Mouse (Mus musculus) MN1 (cell line): ENCODE measurements around the gene Grik1.

Source experiments
- DNase-seq: peaks from one replicate; pipeline ENCODE4 v3.0.0-alpha.2; 2016; ENCODE audit warnings: low spot score

Gene Grik1

DNA sequence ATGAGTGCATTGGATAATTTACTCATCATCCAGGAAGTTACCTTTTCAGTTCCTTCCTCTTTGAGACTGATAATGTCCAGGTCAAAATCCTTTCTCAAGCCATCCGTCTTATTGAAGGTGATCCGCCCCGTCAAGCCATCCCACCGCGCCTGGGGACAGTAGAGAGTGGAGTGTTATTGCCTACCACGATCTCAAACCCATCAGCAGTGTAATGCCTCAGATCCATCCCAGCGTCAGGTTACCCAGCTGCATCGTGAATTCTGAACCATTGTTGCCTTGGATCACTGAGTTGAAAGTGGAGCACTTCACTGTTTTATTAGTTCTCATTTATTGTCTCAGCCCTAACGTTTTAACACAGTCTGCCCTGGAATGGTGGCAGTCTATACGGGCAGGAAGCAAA lies 332.6 kb downstream of the Grik1 start:
- no peak for DNase-seq

DNA sequence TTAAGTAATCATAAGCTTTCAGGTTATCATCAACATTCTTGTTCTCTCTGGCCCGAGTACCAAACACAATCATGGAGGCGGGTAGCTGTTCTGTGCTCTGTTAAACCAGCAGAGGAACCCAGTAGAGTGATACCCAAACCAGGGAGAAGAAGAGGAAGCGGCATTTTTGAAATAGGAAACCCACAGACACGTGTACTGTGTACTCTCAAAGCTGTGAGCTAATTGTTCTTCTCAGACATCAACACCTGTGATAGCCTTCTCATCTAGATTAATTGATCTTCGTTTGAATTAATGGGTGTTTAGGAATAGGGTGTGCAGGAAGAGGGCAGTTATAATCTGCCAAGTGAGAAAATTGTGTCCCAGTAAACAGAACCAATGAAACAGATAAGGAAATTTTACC lies 333.9 kb downstream of the Grik1 start:
- DNase-seq, result no peak

DNA sequence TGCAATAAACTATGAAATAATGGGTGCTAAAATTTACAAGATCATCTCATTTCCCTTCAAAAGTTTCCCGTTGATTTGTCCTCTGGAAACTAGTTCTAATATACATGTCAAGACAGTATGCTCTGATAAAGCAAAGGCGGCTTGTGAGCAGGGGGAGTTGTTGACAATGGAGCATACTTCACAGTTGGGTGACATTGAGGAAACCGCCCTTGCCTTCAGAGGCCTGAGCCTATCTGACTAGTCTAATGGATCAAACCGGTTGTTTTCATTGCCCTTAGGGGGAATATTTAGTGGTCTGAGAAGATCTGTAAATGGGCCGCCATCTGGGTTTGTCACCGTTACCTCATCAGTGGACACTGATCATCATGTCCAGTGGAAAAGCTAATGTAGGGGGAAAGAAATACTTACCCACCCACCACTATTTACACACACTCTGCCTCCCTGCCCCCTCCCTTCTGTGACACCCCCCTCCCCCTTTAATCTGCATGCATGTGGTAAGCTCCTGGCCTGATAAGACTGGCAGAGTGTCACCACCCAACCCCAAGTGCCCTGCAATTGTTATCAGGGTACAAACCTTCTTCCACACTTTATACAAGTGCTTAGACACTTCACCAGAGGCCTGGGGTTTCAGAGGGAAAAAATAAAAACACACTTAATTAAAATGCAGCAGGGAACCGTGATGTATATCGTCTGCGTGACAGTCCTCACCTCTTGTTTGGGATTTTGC lies 335.2 kb downstream of the Grik1 start:
- no peak for DNase-seq

DNA sequence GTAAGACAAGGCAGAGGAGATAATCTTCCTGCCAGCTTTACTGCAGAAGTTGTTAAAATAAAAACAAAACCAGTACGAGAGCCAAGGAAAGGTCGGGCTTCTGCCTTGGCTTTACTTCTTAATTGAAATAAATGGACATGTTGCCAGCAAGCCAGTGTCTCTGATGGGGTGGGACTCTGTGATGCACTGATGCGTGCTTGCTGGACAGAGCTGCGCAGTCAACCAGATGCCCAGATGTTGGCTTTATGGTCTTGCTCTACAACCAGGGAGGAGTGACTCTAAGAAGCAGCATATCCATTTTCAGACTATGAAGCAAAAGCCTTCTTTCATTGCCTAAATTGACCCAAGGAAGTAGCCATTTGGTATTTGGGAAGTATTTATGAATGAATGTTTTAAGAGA lies 336.9 kb downstream of the Grik1 start:
- no peak for DNase-seq

DNA sequence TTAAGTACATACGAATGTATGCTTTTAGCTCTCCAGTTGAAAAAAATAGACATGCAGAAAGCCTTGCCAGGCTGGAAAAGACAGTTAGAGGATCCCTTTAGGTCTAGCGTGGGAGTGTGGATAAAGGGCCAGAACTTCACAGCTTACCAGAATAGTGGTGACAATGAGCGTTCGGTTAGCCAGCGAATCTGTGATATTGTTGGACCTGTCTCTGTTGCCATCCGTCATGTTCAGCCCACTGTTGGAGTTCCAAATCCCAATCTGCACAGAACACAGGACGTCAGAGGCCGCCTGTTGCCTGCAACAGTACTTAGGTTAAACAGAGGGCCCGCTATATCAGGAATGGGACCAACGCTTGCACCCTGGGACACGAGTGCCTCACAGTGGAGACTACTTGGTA lies 340.2 kb downstream of the Grik1 start:
- no peak for DNase-seq

DNA sequence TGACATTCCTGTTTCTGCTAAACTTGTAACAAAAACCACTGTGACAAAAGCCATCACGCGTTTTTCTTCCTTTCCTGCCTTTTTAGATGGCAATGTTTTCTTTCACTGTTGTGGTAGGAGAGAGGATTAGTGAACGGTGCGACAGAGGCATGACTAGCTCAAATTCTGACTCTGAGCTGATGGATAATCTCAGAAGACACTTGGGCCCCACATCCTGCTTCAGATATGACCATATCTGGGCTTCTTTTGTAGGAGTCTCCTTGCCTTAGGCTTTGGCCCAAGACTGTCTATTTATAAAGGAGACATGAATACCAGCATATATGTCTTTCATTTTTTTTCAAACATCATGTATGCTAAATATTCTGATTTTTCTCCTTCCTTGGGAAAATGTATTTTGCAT lies 341.9 kb downstream of the Grik1 start:
- no peak for DNase-seq

DNA sequence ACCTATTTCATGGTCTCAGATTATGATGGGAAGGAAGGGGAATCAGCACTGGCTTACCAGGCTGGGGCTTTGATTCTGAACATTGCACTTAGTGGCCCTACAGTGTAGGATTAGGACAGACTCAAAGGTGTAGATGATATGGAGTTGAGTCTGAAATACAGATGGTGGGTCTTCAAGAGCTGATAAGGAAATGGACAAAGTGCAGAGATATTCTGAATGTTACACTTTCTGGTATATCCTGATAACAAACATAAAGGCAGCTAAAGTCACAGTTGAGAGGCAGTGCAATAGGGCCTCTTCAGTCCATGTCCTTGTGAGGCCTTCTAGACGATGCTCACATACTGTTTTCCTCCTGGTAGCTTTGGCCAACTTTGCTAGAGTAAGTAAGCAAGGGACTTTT lies 345.7 kb downstream of the Grik1 start:
- no peak for DNase-seq

DNA sequence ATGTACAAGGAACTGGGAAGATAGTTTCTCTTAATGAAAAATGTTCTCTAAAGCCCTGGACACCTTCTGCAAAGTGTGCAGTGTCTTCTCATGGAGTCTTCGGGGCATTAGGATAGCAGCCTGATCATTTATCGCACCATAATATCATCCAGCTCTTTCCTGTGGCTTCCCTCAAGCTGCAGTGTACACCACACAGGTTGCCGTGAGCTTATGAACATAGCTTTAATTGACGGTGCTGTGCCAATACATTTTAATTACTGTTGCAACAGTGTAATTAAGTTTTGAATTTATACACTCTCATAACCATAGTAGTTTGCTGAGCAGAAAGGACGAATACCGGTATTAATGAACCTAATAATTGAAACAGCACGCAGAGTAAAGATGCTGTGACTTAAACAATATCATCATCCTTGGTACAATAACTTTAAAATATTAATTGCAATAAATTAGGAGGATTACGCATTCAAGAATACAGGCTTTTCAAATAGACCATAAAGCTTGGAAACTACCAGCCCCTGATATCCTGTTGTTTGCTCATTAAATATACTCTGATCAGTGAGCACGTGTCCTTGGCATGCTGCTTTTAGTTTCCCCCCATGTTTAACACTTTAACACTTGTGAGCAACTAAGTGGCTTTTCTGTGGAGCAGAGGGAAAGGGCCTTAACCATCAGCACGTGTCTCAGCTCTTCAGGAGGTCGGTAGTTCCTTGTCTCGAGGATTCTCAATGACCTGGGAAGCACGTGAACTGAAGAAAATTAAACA lies 347.8 kb downstream of the Grik1 start:
- DNase-seq, result no peak

DNA sequence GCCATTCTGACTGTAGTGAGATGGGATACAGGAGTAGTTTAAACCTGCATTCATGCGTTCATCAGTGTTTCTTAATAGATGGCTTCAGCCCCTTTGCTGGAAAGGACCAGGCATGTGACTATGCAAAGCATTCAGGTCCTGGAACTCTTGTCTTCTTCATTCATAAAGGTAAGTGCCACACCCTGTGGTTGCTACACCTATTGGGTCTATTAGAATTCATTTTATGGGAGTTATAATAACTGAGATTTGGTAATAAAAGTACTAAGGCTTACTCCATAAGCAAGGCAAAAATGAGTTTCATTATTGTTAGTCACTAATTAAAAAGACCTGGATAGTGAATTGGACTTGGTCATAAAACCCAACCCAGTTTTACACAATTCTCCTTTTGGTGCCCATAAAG lies 355.4 kb downstream of the Grik1 start:
- no peak for DNase-seq

DNA sequence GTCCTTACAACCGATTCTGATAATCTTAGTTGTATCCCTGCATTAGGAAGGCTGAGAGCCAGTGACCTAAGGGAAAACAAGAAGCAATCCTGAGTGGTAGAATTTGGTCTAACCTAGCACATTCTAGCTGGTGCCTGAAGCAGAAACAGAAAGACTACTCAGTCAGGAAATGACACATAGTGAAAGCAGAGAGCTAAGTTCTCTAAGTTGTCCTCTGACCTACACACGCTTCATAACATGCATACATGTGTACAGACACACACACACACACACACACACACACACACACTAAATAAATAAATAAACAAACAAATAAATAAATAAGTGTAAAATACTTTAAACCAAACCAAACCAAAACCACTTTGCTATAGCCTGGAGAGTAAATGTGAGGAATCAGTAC lies 358.7 kb downstream of the Grik1 start:
- no peak for DNase-seq

DNA sequence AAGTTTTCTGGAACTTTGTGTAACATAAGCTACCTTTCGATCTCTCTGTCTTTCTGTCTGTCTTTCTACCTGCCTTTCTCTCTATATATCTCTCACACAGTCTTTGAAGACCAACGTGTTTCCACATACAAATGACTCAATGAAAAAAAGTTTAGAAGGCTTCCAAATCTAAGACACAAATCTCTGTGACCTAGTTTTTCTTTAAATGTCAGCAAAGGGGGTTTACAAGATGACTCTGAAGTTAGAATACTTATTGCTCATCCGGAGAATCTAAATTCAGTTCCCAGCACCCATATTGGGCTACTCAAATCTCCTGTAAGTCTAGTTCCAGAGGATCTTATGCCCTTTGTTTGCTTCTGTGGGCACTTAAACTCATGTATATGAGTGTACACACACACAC lies 359.5 kb downstream of the Grik1 start:
- no peak for DNase-seq

DNA sequence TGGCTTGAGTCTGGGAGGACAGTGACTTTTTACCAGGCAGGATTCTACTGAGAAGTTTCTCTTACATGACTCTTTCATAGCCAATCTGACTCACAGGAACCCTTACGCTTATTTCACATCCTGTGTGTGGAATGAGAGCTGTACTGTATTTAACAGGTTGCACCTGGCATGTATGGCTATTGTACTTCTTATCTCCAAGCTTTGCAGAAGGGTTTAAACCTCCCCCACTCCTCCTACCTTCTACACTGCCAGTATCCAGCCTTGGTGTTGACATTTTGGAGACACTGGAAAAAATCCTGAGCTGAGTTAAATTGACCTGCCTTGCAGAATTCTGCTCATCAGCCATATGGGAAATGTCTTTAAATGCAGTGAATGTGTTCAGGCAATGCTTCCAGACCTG lies 361.4 kb downstream of the Grik1 start:
- no peak for DNase-seq

DNA sequence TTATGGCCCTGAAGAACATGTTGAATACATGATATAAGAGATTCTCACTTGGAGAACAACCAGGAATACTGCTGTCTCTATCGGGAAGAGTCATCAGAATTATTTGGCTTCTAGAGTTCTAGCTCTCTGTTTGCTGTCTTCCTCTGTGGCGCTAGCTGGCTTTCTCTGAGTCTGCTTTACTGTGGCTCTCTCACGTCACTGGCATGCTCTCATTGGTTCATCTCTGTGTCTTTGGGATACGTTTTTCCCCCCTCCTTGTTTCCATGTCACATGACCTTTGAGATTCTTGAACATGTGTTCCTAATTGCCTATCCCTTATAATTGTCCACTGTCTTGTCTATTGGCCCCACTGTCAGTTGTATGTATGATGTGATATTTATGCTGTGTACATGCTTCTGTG lies 372.2 kb downstream of the Grik1 start:
- no peak for DNase-seq

DNA sequence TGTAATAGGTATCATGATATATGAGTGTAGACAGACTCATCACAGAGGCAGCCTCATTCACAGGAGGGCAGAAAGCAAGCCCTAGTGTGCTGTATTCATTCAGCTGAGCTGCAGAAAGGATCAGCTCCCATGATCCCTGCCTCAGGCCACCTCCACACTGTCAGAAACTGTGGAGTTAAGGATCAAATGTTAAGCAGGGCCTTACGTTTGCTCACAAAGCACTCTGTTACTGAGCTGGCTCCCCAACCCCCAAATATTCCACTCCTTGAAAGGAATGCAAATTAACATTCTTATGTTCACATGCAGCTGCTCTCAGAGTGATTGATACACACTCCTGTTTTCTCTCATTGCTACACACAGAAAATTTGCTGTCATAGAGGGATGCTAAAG lies 372.9 kb downstream of the Grik1 start:
- DNase-seq, result no peak

DNA sequence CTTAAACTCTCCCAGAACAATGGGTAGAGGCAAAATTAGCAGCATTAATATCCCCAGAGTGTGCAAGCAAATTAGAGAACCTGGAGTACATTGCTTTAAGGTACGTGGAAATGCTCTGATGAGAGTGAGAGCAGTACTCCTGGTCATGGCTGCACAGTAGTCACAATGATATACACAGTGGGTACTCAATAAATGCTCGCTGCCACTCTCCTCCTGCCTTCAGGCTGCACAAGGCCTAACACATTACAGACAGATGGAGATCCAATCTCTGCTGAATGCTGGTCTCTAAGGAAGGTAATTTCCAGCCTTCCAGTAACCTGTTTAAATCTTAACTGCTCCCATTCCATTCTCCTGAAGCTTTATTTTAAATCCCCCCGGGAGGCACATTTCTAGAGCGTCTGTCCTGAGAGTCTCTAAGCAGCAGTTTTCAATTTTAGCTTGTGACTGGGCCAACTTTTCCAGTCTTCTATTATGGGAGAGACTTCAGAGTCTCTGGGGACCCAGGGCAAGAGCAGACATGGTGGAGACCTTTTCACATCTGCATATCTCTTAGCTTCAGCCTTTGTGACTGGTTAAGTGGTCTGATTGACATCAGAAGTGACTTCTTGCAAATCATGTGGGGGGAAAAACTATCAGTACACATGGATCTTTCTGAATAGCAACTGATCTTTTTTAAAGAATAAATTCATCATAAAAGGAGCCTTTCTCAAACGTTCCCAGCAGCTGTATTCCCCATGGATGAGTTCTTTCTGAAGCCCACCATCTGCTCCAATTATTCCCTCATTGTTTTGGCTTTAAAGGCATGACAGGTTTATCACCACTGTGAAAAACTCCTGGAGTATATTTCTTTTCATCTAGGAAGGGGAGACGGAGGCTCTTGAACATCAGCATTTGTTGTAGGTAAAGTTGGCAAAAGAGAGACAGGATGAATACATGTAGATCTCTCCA lies 373.6 kb downstream of the Grik1 start:
- no peak for DNase-seq

DNA sequence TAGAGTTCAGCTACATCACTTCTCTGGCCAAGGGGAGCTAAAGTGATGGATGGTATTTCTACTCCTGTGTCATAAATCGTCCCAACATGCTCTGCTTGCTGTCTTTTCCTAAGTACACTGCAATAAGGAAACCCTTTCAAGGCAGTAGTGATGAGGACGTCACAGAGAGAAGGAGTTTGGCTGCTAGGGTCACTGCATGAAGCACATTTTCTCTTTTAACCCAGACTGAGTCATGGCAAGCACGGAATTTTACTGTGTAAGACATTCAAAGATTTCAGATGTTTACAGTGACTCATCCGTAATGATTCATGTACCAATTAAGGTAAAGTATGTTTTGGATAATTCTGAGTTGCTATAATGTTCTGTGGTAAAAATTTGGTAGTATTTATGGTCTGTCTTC lies 374.9 kb downstream of the Grik1 start:
- no peak for DNase-seq

DNA sequence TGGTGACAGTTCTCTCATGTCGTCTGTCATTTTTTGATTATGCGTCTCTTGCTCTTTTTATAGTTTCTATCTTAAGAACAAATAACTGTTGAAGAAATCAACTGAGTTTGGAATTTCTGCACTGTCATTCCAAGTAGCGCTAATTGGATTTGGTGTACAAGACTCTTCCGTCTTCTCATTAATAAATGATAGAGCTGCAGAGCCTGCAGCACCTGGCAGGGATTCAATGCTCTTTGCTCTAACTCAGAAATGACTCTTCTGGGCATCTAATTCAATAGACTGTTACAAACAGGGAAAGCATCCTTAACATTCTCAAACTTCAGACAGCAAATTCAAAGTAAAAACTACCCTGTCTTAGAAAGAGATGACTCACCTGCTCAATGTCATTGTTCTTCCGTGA lies 376.3 kb downstream of the Grik1 start:
- no peak for DNase-seq

DNA sequence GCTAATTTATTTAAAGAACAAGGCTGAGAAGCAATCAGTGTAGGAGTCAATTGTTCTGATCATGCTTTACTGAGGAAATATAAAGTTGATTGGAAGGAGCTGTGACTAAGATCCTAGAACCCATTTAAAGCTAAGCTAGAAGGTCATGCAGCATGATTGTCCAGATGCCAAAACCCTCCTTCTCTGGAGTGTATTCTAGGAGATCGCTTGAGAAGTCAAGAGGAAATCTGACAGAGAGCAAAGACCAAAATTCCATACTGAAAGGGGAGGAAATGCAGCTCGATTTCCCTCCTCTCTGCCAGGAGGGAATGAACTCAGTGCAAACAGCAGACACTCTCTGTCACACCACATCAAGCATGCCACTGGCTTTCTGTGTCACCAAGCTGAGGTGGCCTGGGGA lies 378.9 kb downstream of the Grik1 start:
- DNase-seq, result no peak

DNA sequence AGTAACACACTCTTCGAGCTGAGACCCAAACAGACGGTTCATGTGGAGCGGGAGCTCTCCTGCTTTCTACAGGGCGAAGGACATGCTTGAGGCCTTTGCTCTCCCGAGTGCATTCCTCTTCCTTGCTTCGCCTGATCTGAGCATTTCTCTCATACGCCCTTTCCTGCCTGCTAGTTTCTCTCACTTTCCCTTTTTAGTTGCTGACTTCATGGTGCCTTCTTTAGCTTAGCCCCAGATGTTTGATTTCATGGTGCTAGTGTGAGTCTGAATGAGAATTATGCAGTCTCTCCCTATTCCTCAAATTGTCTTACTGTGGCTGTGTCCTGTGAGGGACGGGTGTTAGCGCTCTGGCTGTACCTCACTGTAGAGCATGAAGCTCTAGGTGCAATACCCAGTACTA lies 388.0 kb downstream of the Grik1 start:
- DNase-seq, result no peak

DNA sequence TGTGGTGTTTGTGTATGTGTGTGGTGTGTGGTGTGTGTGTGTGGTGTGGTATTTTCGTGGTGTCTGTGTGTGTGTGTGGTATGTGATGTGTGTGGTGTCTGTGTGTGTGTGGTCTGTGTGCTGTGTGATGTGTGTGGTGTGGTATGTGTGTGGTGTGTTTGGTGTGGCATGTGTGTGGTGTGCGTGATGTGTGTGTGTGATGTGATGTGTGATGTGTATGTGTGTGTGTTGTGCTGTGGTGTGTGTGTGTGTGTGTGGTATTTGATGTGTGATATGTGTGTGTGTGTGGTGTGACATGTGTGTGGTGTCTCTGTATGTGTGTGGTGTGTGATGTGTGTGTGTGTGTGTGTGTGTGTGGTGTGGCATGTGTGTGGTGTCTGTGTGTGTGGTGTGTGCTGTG lies 388.9 kb downstream of the Grik1 start:
- no peak for DNase-seq

DNA sequence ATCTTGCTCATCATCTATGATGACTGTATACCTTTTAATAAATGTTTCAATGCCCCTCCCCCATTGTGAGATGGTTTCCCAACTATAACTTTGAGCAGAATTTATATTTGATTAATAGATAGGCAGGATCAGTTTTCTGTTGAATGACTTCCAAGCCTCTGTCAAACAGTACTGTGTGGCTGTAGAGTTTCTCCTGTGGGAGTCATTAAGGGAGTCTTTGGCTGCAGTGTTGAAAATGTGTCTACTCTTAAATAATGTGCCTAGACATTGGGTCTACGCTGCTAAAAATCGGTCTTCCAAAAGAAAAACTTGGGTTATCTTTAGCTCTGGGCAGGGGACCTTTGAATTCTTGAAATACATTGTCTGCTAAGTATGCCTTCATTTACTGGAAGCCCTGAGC lies 414.1 kb downstream of the Grik1 start:
- no peak for DNase-seq

DNA sequence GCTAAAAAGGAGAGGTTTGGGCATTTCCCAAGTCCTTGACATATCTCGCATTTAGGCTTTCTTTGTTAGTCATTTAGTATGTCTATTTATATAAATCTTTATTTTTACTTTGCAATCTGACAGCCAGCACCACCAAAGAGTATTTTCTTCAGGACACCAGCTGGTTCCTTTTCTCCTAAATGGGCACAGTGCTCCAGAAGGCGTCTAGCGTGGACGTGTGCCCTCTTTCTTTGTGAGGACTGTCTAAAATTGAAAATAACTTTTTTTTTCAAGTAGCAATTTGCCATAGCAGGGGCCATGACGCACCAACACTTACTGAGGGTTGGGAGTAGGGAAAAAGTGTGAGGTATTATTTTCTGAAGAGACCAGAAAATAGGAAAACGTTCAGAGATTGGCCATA lies 425.5 kb downstream of the Grik1 start:
- no peak for DNase-seq

DNA sequence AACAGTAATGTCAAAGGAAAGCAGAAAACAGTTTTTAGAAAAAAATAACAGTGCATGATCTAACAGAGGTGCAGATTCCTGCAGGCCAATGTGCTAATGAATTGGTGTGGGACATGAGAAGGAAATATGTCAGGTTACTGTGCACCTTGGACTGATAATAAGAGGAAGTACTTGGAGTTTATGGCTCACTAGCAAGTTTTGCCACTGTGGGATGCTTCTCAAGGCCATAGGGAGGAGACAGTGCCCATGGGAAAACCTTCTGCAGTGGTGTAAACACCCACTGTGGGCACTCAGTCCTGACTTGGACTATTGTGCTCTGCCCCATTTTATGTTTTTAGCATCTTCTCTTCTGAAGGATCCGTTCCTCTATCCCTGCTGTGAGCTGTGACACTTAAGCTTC lies 428.3 kb downstream of the Grik1 start:
- no peak for DNase-seq
